Mouse (Mus musculus) stomach, postnatal 0 days (tissue): ENCODE data around the gene Frmd7.

ENCODE experiments used
- CTCF ChIP-seq: IDR thresholded peaks from 2 replicates; pipeline ENCODE4 v1.5.1; 2016; ENCODE audit warnings: antibody characterized with exemption, low read depth, mild to moderate bottlenecking, moderate library complexity
- EP300 ChIP-seq: optimal IDR thresholded peaks from 2 replicates; pipeline ENCODE3; 2016; ENCODE audit warnings: antibody characterized with exemption

- TF ChIP-seq EP300, result no peak
- no peak for TF ChIP-seq CTCF
Observed at GRCm38 (mm10) chrX:50942610-50943009, at the start of gene Frmd7.
